Mouse (Mus musculus): ENCODE measurements around the gene Gbp5. TPM values are rescaled to one million over a fixed set of nuclear protein-coding genes. Genes with fewer than 3 reads are reported as not detected.

The Gbp5 gene
- total and polyA plus RNA-seq, 3 experiments = 0.03 TPM; not detected in 2

DNA sequence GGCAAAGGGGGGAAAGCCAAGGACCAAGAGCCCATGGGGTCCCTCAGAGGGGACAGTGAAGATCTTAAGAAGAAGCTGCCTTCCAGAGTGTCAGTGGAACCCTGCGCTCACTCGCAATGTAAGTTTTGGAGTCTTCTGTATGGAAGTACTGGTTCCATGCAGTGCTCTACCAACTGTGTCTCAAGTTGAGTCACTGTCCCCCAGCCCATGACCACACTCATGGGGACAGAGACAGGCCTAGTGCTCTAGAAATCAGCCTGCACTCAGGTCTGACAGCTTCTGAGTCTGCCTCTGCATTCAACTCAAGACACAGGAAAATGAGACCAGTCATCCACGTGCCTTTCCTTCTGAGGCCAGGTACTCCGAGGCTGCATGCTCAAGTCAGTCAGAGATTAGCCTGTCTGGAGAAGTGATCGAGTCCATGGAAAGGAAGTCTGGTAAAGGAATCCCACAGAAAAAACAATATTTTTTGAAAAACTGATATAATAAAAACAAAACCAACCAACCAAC lies 1.4 kb downstream of the Gbp5 start:
- Histone ChIP-seq H3K27me3 (ENCODE audit: control insufficient read depth in 1 of 2, insufficient read depth in 2 of 2, low read length in 2 of 2) (peaks cover 0 to 4% of the 10 kb centered on the region in 2 experiments; a peak in 2 of 4 replicates), H3K79me2 (ENCODE audit: control insufficient read depth, insufficient read depth, low read length, poor library complexity) (no peaks in the 10 kb centered on the region), H3K9ac (ENCODE audit: control insufficient read depth, low read depth, low read length, poor library complexity, severe bottlenecking) (no peak overlapping the region), H3K36me3 (ENCODE audit: control insufficient read depth in 1 of 2, insufficient read depth in 2 of 2, low read length in 2 of 2) (no peaks in the 10 kb centered on the region), H3K9me3 (replicated peaks; ENCODE audit: insufficient read depth, low read length) (no peaks in the 10 kb centered on the region), H3K4me1 (ENCODE audit: control insufficient read depth in 1 of 2, insufficient read depth in 2 of 2, low read length in 2 of 2) (0 out of 4 replicates have a peak, but pooled peaks cover 0 to 4% of the 10 kb centered on the region in 2 experiments), H3K27ac (ENCODE audit: control insufficient read depth, low read depth, low read length) (no peak overlapping the region), H3K4me3 (ENCODE audit: control insufficient read depth in 1 of 2, insufficient read depth in 1 of 2, low read depth in 2 of 2, low read length in 2 of 2) (no peak overlapping the region)
- TF ChIP-seq MEF2A (IDR thresholded peaks at IDR 0.05; ENCODE audit: extremely low read depth, insufficient replicate concordance, low read depth, low read length, poor library complexity, severe bottlenecking) = no peak
- TF ChIP-seq ELF1 (IDR thresholded peaks at IDR 0.05; ENCODE audit: low read depth, low read length) = no peak
- no peak for TF ChIP-seq MAZ (IDR thresholded peaks at IDR 0.05; ENCODE audit: low read depth, low read length)
- TF ChIP-seq RAD21 (IDR thresholded peaks at IDR 0.05; ENCODE audit: low read depth, low read length) = no peak
- TF ChIP-seq NRF1 (IDR thresholded peaks at IDR 0.05; ENCODE audit: insufficient read depth, low read depth, low read length, poor library complexity, severe bottlenecking) = no peak
- no peak for TF ChIP-seq MAX (IDR thresholded peaks at IDR 0.05; ENCODE audit: low read length)
- no peak for TF ChIP-seq MYC (IDR thresholded peaks at IDR 0.05; ENCODE audit: low read depth, low read length)
- TF ChIP-seq GABPA (IDR thresholded peaks at IDR 0.05; ENCODE audit: low read depth, low read length) = no peak
- DNase-seq (ENCODE audit: low read depth, low spot score) = no peak

DNA sequence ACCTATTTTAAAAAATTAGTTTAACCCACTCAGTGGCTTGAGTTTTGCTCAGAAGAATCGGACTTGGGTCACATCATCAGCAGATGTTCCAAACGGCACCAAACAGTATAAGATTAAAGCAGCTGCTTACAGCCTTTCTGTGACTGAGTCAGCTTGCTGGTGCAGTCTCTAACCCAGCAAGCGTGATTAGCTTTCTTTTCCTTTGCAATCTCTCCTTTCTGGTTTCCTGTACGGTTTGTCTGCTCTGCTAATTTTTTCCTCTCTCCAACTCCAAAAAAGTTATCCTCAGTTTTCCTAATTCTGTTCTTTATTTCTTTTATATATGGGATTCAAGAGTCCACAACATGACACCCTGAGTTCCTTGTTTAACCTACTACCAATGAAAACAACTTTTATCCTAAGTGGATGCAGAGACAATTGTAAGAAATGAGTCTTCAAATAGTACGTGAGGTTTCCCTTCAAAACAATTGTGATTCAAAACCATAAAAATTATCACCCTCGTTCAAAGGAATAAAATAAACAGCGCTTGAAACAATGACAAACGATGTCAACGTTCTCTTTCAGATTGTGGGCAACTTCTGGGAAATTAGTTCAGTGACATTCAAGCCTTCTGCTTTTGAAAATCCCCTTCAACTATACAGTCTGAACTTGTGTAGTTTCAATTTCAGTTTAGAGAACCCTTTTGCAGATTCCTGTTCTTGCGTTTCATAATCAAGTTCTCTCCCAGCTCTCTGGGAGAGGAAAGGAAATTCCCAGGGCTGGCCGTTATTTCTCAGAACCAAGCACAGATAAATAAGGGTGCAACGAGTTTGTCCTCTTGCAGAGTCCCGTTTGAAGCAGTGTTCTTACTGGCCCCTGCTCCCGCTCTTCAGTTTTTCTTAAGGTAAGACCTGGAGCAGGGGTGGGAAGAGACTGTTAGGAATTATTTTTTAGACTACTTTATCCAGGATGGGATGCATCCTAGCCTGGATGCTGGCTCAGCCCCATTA lies 2.6 kb downstream of the Gbp5 start:
- H3K36me3 ChIP-seq (ENCODE audit: control insufficient read depth in 1 of 2, insufficient read depth in 2 of 2, low read length in 2 of 2) = no peaks in the 10 kb centered on the region
- 0 out of 4 replicates have a peak, but pooled peaks cover 0 to 4% of the 10 kb centered on the region in 2 experiments for H3K4me1 ChIP-seq (ENCODE audit: control insufficient read depth in 1 of 2, insufficient read depth in 2 of 2, low read length in 2 of 2)
- TF ChIP-seq TCF12 (IDR thresholded peaks at IDR 0.05; ENCODE audit: low read depth, low read length) = no peak
- no peaks in the 10 kb centered on the region for H3K9me3 ChIP-seq (replicated peaks; ENCODE audit: insufficient read depth, low read length)
- no peaks in the 10 kb centered on the region for H3K79me2 ChIP-seq (ENCODE audit: control insufficient read depth, insufficient read depth, low read length, poor library complexity)
- DNase-seq (ENCODE audit: low read depth, low spot score) = no peak
- H3K9ac ChIP-seq (ENCODE audit: control insufficient read depth, low read depth, low read length, poor library complexity, severe bottlenecking) = no peak overlapping the region
- H3K4me3 ChIP-seq (ENCODE audit: control insufficient read depth in 1 of 2, insufficient read depth in 1 of 2, low read depth in 2 of 2, low read length in 2 of 2) = peak overlapping the region; percentile 3 to 31; a peak in 2 of 4 replicates
- no peak overlapping the region for H3K27ac ChIP-seq (ENCODE audit: control insufficient read depth, low read depth, low read length)
- peaks cover 1 to 10% of the 10 kb centered on the region in 2 experiments; a peak in 3 of 4 replicates for H3K27me3 ChIP-seq (ENCODE audit: control insufficient read depth in 1 of 2, insufficient read depth in 2 of 2, low read length in 2 of 2)
